Mouse (Mus musculus) liver, embryonic 13.5 days (tissue): ENCODE results near the gene Shc2. TPM values are rescaled to one million over a fixed set of nuclear protein-coding genes. Genes with fewer than 3 reads are reported as not detected.

ENCODE experiments used
- ATAC-seq: fragments of 200-750 bp; cut with Nextera tagmentation; 2 replicates; pipeline ENCODE4 v1.8.0; 2017; ENCODE audit warnings: low read depth, mild to moderate bottlenecking, moderate number of reproducible peaks, moderate library complexity
- DNase-seq: peaks from one replicate; pipeline ENCODE4 v3.0.0; 2022
- H3K27ac ChIP-seq: fragments of 300-500 bp; sonication (generic); 2 replicates; pipeline ENCODE4 v1.5.1; 2015; ENCODE audit warnings: moderate library complexity, mild to moderate bottlenecking, inconsistent platforms
- H3K27me3 ChIP-seq: fragments of 300-500 bp; sonication (generic); 2 replicates; pipeline ENCODE4 v1.6.1; 2015; ENCODE audit warnings: mild to moderate bottlenecking, inconsistent platforms
- H3K36me3 ChIP-seq: fragments of 300-500 bp; sonication (generic); 2 replicates; pipeline ENCODE4 v1.6.1; 2015; ENCODE audit warnings: mild to moderate bottlenecking, inconsistent platforms
- H3K4me1 ChIP-seq: fragments of 300-500 bp; sonication (generic); replicated peaks from 2 replicates; pipeline ENCODE4 v1.6.1; 2015; ENCODE audit warnings: inconsistent platforms
- H3K4me2 ChIP-seq: fragments of 300-500 bp; sonication (generic); 2 replicates; pipeline ENCODE4 v1.6.1; 2015; ENCODE audit warnings: inconsistent platforms, mild to moderate bottlenecking, moderate library complexity
- H3K4me3 ChIP-seq: fragments of 300-500 bp; sonication (generic); replicated peaks from 2 replicates; pipeline ENCODE4 v1.5.1; 2015; ENCODE audit warnings: mild to moderate bottlenecking, inconsistent platforms
- H3K9ac ChIP-seq: fragments of 300-500 bp; sonication (generic); 2 replicates; pipeline ENCODE4 v1.6.1; 2015; ENCODE audit warnings: mild to moderate bottlenecking, inconsistent platforms
- H3K9me3 ChIP-seq: fragments of 300-500 bp; sonication (generic); replicated peaks from 2 replicates; pipeline ENCODE4 v1.6.1; 2016; ENCODE audit warnings: inconsistent platforms
- WGBS: fragments of 180-500 bp; shearing (Covaris S2); methylation state at CpG from one replicate; pipeline ENCODE4 v1.1.7; 2015; ENCODE audit not compliant: insufficient replicate concordance; 5-methylcytosine and 5-hydroxymethylcytosine counted together
- polyA plus RNA-seq: library from polyadenylated mRNA; unstranded; fragments of >200 nt; fragmentation: Nextera tagmentation; extraction: Ambion mirVana; gene quantifications from 2 replicates; pipeline ENCODE4 v1.2.1, GENCODE M21; 2015

The Shc2 gene
- polyA plus RNA-seq, 1 experiment from 2014 or later: 0.28 TPM

- DNase-seq (no peak), ATAC-seq (no peak)
- H3K27me3 ChIP-seq: peaks cover 9% of the 10 kb centered on the region; the same call in 1 of the 2 replicates
- H3K4me2 ChIP-seq: no peak overlapping the region
- no peaks in the 10 kb centered on the region for H3K9me3 ChIP-seq
- H3K4me3 ChIP-seq: no peak overlapping the region
- H3K36me3 ChIP-seq: no peaks in the 10 kb centered on the region
- no peak overlapping the region for H3K9ac ChIP-seq
- no peak overlapping the region for H3K27ac ChIP-seq
- 53% methylated on average over 9 of the region's 9 CpGs for WGBS
- peaks cover 24% of the 10 kb centered on the region for H3K4me1 ChIP-seq
Measured at GRCm38 (mm10) chr10:79666493-79666892, 28.8 kb upstream of the Shc2 start.

- H3K9ac ChIP-seq: no peak overlapping the region
- no peak for DNase-seq
- ATAC-seq: no peak
- H3K36me3 ChIP-seq: no peaks in the 10 kb centered on the region
- H3K4me1 ChIP-seq: peaks cover 9% of the 10 kb centered on the region
- peaks cover 9% of the 10 kb centered on the region; the same call in 1 of the 2 replicates for H3K27me3 ChIP-seq
- H3K4me2 ChIP-seq: no peak overlapping the region
- 73% methylated on average over 8 of the region's 8 CpGs for WGBS
- H3K4me3 ChIP-seq: no peak overlapping the region
- H3K27ac ChIP-seq: no peak overlapping the region
- H3K9me3 ChIP-seq: no peaks in the 10 kb centered on the region
Measured at GRCm38 (mm10) chr10:79665051-79665450, 27.3 kb upstream of the Shc2 start.

- WGBS: 17% methylated on average over 13 of the region's 13 CpGs
- no peak for ATAC-seq
Measured at GRCm38 (mm10) chr10:79664131-79664665, 26.5 kb upstream of the Shc2 start, which contains the start of gene Madcam1. Madcam1 (plus strand) TSS chr10:79664559.

GRCm38 (mm10) chr10:79661861-79662260 lies 24.1 kb upstream of the Shc2 start:
- Histone ChIP-seq H3K27ac (no peak overlapping the region), H3K9ac (no peak overlapping the region), H3K4me1 (peaks cover 5% of the 10 kb centered on the region), H3K9me3 (no peaks in the 10 kb centered on the region), H3K4me3 (no peak overlapping the region), H3K36me3 (no peaks in the 10 kb centered on the region), H3K4me2 (no peak overlapping the region), H3K27me3 (peaks cover 9% of the 10 kb centered on the region; the same call in 1 of the 2 replicates)
- DNase-seq (no peak), ATAC-seq (no peak)
- WGBS: 35% methylated on average over 3 of the region's 3 CpGs

More at GRCm38 (mm10) chr10:79664131-79664665, 26.5 kb upstream of the Shc2 start, which contains the start of gene Madcam1:
- no peak within 1 kb of the TSS for H3K4me3 ChIP-seq
- H3K36me3 ChIP-seq: no peaks in the 10 kb centered on the region
- no peaks in the 10 kb centered on the region for H3K9me3 ChIP-seq
- H3K27me3 ChIP-seq: peaks cover 9% of the 10 kb centered on the region; the same call in 1 of the 2 replicates
- H3K9ac ChIP-seq: no peak within 1 kb of the TSS
- no peak within 1 kb of the TSS for H3K27ac ChIP-seq
- no peak within 1 kb of the TSS for H3K4me2 ChIP-seq
- peak; percentile 66 for DNase-seq
- peaks cover 7% of the 10 kb centered on the region for H3K4me1 ChIP-seq

- ATAC-seq (no peak), DNase-seq (no peak)
- Histone ChIP-seq H3K4me3 (no peak overlapping the region), H3K9ac (no peak overlapping the region), H3K9me3 (no peaks in the 10 kb centered on the region), H3K27ac (no peak overlapping the region), H3K36me3 (no peaks in the 10 kb centered on the region), H3K27me3 (peaks cover 10% of the 10 kb centered on the region), H3K4me1 (peaks cover 5% of the 10 kb centered on the region), H3K4me2 (no peak overlapping the region)
- WGBS: 70% methylated on average over 2 of the region's 2 CpGs
Measured at GRCm38 (mm10) chr10:79660298-79660697, 22.6 kb upstream of the Shc2 start.

GRCm38 (mm10) chr10:79658829-79659228 lies 21.1 kb upstream of the Shc2 start:
- ATAC-seq: no peak
- no peak for DNase-seq
- Histone ChIP-seq H3K4me3 (no peak overlapping the region), H3K4me2 (no peak overlapping the region), H3K27me3 (peaks cover 16% of the 10 kb centered on the region), H3K9ac (no peak overlapping the region), H3K36me3 (no peaks in the 10 kb centered on the region), H3K4me1 (peaks cover 5% of the 10 kb centered on the region), H3K27ac (no peak overlapping the region), H3K9me3 (no peaks in the 10 kb centered on the region)
- 25% methylated on average over 4 of the region's 4 CpGs for WGBS

GRCm38 (mm10) chr10:79654946-79655395 lies 17.3 kb upstream of the Shc2 start:
- DNase-seq: no peak
- no peak overlapping the region for H3K4me2 ChIP-seq
- no peak overlapping the region for H3K27ac ChIP-seq
- no peaks in the 10 kb centered on the region for H3K9me3 ChIP-seq
- no peak for ATAC-seq
- H3K36me3 ChIP-seq: no peaks in the 10 kb centered on the region
- H3K9ac ChIP-seq: no peak overlapping the region
- H3K27me3 ChIP-seq: peaks cover 30% of the 10 kb centered on the region
- H3K4me3 ChIP-seq: no peak overlapping the region
- H3K4me1 ChIP-seq: no peaks in the 10 kb centered on the region
- WGBS: 53% methylated on average over 1 of the region's 1 CpGs

- Histone ChIP-seq H3K4me1 (no peaks in the 10 kb centered on the region), H3K27me3 (peaks cover 30% of the 10 kb centered on the region), H3K27ac (no peak overlapping the region), H3K9me3 (no peaks in the 10 kb centered on the region), H3K9ac (no peak overlapping the region), H3K36me3 (no peaks in the 10 kb centered on the region), H3K4me3 (no peak overlapping the region), H3K4me2 (no peak overlapping the region)
- DNase-seq (no peak), ATAC-seq (no peak)
- 63% methylated on average over 7 of the region's 7 CpGs for WGBS
Measured at GRCm38 (mm10) chr10:79652789-79653188, 15.1 kb upstream of the Shc2 start.

GRCm38 (mm10) chr10:79649070-79649751 lies 11.5 kb upstream of the Shc2 start:
- Histone ChIP-seq H3K9ac (no peak overlapping the region), H3K36me3 (no peaks in the 10 kb centered on the region), H3K27me3 (peaks cover 17% of the 10 kb centered on the region), H3K9me3 (no peaks in the 10 kb centered on the region), H3K4me2 (no peak overlapping the region), H3K27ac (no peak overlapping the region), H3K4me1 (no peaks in the 10 kb centered on the region), H3K4me3 (no peak overlapping the region)
- 18% methylated on average over 7 of the region's 7 CpGs for WGBS
- no peak for ATAC-seq
- DNase-seq: peak; percentile 26

GRCm38 (mm10) chr10:79645711-79646110 lies 8.0 kb upstream of the Shc2 start, which contains the start of gene Odf3l2:
Odf3l2 (minus strand) TSS chr10:79645738.
- Histone ChIP-seq H3K4me2 (no peak within 1 kb of the TSS), H3K27me3 (no peaks in the 10 kb centered on the region; the same call in 1 of the 2 replicates), H3K9ac (no peak within 1 kb of the TSS), H3K4me1 (no peaks in the 10 kb centered on the region), H3K27ac (no peak within 1 kb of the TSS), H3K9me3 (no peaks in the 10 kb centered on the region), H3K36me3 (no peaks in the 10 kb centered on the region), H3K4me3 (no peak within 1 kb of the TSS)
- no peak for DNase-seq
- 71% methylated on average over 8 of the region's 8 CpGs for WGBS
- ATAC-seq: no peak

- no peak for DNase-seq
- no peak for ATAC-seq
- Histone ChIP-seq H3K27me3 (peaks cover 61% of the 10 kb centered on the region), H3K27ac (no peak overlapping the region), H3K4me1 (peaks cover 9% of the 10 kb centered on the region), H3K36me3 (no peaks in the 10 kb centered on the region), H3K4me2 (no peak overlapping the region), H3K4me3 (no peak overlapping the region), H3K9me3 (no peaks in the 10 kb centered on the region), H3K9ac (no peak overlapping the region)
- 7% methylated on average over 23 of the region's 23 CpGs for WGBS
Measured at GRCm38 (mm10) chr10:79638486-79639204, 927 bp upstream of the Shc2 start.
